Mouse (Mus musculus): Measurements from ENCODE around the gene Nudt1.

The Nudt1 gene

DNA sequence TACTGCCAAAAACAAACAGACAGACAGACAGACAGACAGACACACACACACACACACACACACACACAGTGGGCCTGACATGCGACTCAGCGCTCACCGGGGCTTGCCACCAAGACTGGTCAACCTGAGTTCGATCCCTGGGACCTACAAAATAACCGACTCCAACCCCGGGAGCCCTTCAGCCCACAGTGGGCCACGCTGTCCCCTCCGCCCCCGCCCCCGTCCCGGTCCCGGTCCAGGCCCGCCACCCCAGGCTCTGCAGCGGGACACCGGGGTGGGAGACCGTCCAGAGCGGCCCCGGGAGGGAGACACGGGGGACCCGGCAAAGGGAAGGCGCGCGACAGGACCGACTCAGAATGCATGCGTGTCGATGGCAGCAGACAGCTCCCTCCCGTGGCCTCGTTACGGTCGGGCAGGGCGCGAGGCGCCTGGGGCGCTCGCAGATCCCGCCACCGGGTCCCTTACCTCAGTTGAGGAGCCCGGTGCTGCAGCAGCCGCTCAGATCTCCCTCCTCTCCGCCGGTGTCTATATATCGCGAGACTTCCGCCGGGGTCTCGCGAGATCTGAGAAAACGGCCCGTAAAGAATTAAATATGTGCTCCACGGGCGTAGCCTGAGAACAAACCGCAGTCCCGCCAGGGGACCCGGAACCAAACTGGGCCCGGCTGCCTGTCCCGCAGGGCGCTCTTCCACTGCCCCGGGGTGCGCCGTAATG lies at the start of gene Nudt1, which contains the start of gene Mad1l1:
Gene Nudt1, plus strand, starts transcription at position 615 of the 714 bp plus-strand sequence.
Gene Mad1l1, minus strand, starts transcription at position 511 of the 714 bp plus-strand sequence.
- DNase-seq (ENCODE audit: low spot score in 2 of 2) = peak; percentile 94 to 96

DNA sequence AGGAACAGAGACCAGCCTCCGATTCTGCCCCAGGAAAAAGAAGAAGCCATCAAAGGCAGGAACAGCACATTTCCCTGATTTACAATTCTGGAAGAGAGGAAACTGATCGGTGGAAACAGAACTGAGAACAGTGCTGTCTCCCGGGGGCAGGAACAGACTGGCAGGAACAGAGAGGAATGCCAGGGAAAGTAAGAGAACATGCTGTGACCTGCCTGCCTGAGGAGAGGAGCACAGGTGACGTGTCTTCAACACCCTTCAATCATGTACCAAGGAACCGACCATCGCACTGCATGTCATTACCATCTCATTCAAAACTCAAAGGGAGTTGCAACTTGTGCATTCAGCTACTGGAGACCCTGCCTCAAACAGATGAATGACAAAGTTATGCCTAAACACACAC lies 44.7 kb upstream of the Nudt1 start:
- DNase-seq (ENCODE audit: low spot score in 2 of 2) = no peak

DNA sequence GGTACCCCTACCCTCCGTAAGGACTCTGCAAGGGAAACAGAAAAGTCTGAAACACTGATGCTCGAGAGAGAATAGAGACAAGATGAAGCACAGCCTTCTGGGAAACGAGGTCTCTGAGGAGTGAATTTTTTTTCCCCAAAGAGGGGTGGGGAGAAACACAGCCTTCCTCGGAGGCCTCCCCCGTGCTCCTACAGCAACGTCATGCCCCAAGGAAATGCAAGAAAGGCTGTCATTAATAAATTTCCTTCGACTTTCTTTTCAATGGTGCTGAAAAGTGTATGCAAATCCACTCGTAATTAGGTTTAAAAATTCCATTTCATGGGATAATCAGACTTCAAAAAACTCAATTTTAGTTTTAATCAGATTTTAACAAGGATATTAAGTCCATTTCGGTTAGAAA lies 41.3 kb upstream of the Nudt1 start:
- no peak for DNase-seq (ENCODE audit: low spot score in 2 of 2)

DNA sequence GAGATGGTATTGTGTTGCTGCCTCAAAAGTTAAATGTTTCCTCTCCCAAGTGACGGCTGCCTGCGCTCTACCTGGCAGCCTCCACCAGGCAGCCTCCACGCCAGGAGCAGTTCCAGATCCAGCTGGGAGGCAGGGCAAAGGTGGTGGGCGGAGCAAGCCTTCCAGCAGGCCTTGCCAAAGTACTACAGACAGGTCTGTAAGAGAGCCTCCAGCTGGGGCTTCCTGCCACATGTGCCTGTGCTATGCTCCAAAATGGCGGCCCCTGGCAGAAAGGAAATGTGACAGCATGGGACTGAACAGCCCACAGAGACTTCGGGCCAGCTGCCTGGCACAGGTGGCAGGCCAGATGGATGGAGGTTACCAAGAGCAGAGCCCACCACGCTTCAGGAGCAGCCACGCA lies 39.1 kb upstream of the Nudt1 start:
- no peak for DNase-seq (ENCODE audit: low spot score in 2 of 2)

DNA sequence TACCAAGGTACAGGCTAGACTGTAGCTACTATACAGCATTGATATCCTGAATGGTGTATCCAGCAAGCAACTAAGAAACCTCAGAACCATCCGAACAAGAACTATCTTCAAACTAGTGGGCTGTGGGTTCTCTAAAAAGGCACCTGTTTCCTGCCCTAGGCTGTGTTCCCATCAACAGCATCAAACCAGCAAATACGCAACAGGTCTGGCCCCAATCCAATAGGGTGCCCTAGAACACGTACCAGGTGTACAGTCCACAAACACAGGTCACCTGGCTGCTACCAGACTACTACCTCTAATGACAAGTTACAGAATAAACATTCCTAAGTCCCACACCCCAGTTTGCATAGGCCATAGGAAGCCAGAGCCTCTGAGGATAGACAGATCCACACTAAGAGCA lies 38.6 kb upstream of the Nudt1 start:
- no peak for DNase-seq (ENCODE audit: low spot score in 2 of 2)

DNA sequence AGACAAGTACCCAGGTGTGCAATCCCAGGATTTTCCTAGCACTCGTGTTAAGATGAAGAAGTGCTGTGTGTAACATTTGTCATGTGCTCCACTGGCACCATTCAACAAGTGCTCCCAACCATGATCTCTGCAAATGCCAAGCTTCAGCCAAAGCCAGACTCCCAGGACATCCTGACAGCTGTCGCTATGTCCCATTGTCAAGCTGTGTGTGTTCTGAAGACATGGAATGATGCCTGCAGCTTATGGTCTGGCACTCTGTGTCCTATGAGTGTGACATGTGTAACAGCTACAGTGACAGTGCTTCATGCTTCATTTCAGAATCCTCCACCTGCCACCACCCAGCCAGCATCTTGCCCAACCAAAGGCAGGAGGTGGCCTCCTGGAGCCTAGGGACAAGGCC lies 37.4 kb upstream of the Nudt1 start:
- no peak for DNase-seq (ENCODE audit: low spot score in 2 of 2)

DNA sequence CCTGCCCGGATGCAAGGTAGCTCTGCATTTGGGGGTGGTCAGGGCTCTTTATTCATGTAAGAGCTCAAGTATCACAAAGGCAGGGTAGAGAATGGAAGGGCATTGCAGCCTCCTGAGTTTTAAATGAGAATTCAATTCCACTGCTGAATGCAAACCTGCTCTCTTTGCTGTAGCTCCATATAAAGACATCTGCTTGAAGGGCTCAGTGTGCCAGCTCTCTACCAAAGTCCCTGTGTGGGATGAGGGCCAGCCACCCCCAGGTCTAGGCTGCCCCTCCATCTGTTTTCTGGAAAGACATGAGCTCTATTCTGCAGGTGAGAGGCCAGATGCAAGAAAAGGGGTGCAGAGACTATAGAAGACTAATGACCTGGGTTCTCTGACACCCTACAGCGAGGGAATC lies 36.7 kb upstream of the Nudt1 start:
- no peak for DNase-seq (ENCODE audit: low spot score in 2 of 2)

DNA sequence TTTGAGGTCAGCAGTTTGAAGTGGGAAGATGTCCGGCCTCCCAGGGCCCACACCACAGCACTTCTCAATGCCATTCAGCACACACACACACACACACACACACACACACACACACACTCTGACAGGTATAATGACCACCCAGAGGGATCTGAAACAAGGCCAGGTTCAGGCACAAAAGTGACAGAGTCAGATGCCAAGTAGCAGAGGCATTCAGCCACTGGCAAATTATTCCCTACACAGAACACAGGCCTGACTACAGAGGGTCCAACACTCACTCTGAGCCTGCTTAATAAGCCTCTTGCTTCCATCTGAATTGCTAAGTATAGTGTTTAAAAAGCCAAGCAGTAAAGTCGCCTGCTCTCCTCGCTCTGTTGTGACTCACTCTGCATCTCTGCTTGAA lies 33.2 kb upstream of the Nudt1 start:
- no peak for DNase-seq (ENCODE audit: low spot score in 2 of 2)

DNA sequence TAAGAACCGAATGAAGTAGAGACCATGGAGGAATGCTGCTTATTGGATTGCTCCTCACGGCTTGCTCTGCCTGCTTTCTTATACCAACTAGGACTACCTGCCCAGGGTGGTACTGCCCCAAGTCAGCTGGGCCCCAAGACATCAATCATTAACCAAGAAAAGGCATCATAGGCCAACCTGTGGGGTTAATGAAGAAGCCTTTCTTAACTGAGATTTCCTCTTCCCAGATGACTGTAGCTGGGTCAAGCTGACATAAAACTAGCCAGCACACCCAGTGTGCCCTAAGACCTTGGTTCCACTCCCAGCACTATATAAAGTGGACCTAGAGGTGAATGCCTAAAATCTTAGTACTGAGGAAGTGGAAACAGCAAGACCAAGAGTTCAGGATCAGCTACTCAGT lies 32.3 kb upstream of the Nudt1 start:
- DNase-seq (ENCODE audit: low spot score in 2 of 2) = no peak

DNA sequence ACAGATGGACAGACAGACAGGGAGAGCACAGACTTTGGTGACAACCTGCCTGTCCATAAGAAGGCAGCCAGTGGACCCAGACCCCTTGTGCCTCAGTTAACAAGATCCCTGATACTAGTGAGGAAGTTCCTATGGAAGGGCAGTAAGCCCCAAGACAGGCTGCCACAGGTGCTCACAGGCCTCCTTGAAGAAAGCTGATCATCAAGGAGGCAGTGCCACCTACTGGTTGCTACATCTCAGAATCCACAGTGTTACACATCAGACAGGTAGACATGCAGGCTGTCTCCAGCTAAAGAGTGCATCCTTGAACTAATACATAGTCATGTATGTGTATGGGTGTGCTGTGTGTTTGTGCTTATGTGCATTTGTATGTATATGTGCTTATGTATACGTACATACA lies 29.3 kb upstream of the Nudt1 start:
- peak; percentile 16 to 53 for DNase-seq (ENCODE audit: low spot score in 2 of 2)

DNA sequence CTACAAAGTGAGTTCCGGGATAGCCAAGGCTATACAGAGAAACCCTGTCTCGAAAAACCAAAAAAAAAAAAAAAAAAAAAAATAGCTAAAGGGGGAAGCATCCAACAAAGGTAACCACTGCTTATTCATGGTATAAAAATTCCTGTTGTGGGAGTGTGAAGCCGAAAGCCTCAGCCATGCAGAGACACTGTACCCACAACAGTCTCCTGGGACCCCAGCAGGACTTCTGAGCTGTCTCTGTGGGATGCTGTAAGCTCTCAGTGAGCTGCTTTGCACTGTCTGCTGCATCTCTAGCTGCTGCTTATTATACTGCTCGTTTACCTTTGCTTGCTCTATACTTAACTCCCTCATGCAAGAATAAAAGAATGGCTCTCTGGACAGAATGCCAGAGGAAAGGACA lies 23.2 kb upstream of the Nudt1 start:
- no peak for DNase-seq (ENCODE audit: low spot score in 2 of 2)

DNA sequence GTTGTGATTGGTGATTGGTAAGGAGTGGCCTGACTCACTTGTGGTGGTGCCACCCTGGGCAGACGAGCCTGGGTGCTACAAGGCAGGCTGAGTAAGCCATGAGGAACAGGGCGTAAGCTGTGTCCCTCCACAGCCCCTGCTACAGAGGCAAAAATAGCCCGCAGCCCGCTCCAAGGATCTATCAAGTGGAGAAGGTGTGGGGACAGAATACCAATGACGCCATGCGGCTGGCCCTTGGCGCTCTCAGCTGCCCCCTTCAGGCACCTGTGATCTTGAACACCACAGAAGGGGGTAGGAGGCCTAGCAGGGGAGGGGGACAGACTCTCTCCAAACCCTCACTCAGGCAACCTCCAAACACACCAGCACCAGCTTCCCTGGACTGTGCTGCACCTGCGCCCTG lies 15.4 kb upstream of the Nudt1 start:
- DNase-seq (ENCODE audit: low spot score in 2 of 2) = peak; percentile 34 to 53

DNA sequence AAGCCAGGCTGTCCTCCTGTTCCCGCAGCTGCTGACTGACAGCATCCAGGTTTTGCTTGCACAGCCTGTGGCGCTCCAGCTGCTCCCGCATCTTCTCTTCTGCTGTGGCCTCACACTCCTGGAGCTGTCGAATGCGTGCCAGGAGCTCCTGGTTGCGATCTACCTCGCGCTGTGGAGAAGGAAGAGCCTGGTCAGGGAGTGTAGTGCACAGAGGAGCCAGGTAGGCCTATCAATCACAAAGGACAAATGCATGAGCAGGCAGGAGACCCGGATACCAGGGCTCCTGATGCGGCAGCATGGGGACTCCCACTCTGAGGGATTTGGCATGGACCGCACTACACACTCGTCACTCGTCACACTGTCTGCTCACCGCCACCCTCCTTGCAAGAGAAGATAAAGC lies 13.9 kb upstream of the Nudt1 start:
- DNase-seq (ENCODE audit: low spot score in 2 of 2) = no peak

DNA sequence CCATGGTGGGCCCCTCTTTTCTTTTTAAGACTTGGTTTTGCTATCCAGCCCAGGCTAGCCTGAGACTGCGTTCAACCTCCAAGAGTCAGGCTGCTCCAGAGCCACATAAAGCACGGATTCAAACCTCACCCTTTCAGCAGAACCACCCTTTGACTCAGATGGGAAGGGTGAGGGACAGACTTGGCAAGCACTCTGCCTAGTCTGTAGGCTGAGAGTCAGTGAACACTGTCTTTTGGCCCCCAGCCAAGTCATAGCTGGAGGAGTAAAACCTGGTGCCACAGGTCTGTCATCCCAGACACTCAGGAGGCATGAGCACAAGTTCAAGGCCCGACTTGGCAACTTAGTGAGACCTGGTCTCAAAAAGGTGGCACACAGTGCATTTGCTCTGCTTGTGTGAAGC lies 4.7 kb upstream of the Nudt1 start:
- no peak for DNase-seq (ENCODE audit: low spot score in 2 of 2)

DNA sequence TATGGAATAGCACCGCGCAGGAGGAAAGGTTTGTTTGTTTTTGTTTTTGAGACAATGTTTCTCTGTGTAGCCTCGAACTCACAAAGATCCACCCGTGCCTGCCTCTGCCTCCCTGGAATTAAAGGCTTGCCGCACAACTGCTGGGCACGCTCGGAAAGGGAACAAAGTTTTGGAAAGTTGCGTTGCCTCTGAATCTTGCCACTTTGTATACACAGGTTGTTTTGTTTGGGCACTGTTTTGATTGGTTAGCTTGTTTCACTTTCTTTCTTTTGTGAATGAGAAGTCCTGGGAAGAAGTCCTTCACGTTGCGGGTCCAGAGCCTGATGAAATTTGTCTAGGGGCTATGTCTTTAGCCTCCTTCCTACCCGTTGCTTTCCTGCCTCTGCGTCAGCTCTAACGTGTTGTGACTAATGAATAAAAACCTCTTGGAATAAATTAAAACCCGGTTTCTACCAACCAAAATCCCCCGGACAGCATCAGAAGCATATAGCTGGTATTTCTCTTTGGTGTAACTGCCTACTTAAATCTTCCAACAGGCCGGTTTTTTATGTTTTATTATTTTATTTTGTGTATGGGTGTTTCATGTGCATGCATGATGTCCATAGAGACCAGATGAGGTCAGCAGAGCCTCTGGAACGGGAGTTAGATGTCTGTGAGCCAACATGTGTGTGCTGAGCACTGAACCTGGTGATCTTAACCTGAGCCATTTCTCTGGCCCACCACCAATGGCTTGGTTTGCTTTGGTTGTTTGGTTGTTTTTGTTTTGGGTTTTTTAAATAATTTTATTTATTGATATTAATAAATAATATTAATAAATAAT lies 510 bp downstream of the Nudt1 start:
- DNase-seq (ENCODE audit: low spot score in 2 of 2) = peak in 1 of 2 experiments; percentile 17

DNA sequence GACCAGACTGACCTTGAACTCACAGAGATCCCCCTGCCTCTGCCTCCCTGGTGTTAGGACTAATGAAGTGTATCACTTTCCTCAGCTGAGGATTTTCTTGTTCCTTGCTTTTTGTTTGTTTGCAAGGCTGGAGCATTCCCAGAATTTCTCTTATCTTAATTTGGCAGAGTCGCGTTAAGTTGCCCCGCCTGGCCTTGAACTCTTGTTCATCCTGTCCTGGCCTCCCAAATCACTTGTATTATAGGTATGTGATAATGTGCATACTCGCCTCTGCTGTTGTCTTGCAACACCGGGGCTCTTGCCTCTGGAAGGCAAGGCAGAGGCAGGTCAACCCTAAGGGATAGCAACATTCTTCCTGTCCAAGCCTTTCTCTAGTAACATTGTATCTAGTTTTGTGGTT lies 2.6 kb downstream of the Nudt1 start:
- DNase-seq (ENCODE audit: low spot score in 2 of 2) = no peak

DNA sequence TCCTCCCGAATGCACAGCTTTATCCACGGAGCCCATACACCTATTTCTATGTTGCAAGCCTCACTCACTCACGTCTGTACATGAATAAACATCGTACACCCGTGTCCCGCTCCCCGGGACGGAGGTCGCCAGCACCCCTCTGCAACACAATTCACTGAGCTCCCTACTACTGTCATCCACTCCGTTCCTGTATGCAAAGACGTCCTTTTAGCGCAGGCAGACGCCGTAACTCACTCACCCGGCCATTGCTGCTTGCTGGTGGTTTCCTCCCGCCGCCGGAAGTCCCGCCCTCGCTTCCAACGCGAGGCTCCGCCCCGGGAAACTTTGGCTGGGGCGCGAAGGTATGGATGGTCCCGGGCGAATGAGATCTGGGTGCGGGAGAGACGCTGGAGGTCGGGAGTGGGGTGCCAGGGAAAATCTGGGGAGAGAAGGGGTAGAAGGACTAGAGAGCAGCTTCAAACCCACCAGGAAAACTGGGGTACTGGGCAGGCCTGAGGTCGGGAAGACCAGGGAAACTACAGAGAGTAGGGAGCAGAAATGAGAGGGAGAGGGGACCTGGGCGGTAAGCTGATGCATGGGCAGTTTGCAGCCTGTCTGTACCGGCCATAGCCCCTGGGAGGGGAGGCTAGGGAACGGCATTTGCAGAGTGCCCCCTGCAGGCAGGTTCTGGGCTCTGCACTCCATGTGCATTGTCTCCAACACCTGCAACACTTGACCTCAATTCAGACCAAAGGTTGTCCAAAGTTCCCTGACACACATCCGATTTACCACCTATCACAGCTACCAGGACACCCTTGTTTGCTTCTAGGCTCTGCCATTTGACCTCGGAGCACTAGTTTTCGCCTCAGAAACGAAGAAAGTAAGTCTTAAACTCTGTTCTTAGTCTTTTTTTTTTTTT lies 10.4 kb downstream of the Nudt1 start, which contains the start of gene Mrm2:
Gene Mrm2, minus strand, starts transcription at position 284 of the 898 bp plus-strand sequence.
- peak; percentile 80 to 84 for DNase-seq (ENCODE audit: low spot score in 2 of 2)

DNA sequence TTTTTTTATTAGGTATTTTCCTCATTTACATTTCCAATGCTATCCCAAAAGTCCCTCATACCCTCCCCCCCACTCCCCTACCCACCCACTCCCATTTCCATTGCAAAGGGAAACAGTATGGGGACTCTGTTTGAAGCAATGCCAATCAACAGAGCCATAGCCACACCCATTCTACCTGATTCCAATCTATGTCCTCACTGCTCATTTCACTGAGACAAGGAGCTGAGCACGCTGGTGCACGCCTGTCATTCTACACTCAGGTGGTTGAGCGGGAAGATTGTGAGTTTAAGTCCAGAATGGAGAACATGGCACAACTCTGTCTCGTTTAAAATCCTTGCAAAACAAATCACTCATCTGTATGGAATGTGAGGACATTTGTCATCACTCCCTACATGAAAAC lies 11.1 kb downstream of the Nudt1 start:
- no peak for DNase-seq (ENCODE audit: low spot score in 2 of 2)

DNA sequence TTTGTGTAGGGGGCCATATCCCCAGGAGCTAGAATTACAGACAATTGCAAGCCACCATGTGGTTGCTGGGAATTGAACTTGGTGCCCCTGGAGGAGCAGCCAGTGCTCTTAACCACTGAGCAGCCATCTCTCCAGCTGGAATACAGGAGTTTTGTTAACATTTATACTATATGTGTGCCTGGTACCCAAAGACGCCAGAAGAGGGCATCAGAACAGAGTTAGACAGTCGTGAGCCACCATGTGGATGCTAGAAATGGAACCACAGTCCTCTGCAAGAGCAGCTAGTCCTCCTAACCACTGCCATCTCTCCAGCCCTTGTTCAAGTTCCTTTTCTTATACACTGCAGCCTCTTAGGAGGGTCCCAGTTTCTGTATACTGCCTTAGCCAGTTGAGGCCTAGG lies 12.2 kb downstream of the Nudt1 start:
- no peak for DNase-seq (ENCODE audit: low spot score in 2 of 2)

DNA sequence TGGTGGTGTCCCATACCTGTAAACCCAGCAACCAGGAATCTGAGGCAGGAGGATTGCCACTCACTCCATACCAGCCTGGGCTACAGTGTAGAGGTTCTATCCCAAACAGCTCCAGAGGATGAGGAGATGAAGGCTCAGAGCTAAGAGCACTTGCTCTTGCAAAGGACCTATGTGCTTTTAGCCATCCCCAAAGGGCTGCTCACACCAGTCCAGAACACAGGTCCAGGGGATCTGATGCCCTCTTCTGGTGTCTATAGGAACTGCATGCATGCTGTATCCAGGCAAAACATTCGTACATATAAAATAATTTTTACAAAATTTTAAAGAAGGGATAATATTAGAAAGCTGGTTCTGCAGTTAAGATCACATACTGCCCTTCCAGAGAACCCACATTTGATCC lies 15.2 kb downstream of the Nudt1 start:
- no peak for DNase-seq (ENCODE audit: low spot score in 2 of 2)

DNA sequence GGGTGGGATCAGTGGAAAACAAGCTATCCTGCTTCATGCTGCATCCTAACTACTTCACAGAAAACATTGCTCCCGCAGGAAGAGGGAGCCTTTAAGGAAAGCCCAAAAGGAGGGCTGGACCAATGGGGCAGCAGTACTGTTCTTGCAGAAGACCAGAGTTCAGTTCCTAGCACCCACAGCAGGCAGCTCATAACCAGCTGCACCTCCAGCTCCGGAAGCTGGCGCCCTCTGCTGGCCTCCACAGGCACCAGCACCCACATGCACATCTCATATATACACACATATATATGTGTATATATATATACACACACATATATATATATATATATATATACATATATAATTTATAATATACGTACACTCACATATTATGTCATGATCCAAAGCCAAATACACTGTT lies 17.3 kb downstream of the Nudt1 start:
- DNase-seq (ENCODE audit: low spot score in 2 of 2) = no peak

DNA sequence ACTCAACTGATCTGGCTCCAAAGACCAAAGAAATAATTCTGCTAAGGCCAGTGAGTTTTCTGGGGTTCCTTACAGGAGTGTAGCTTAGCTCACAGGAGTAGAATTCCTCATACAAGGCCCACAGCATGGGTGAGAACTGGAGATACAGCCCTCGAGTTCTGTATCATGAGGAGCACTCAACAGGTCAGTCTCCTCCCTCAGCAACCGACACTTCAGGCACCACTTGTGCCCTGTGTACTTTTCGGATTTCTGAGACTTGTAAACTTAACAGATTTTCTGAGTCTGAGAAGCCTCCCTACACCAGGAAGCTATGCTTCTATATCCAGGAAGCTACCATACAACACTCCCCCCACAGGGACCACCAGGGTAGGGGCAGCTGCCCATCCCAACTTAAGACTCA lies 18.4 kb downstream of the Nudt1 start:
- DNase-seq (ENCODE audit: low spot score in 2 of 2) = no peak
